Mouse (Mus musculus) hindbrain, embryonic 15.5 days (tissue): ENCODE results near the gene Cep135. TPM values are rescaled to one million over a fixed set of nuclear protein-coding genes. Genes with fewer than 3 reads are reported as not detected.
A peak's percentile ranks its signal among the peaks of the same experiment; 100 is the strongest.

Experiments used
- ATAC-seq: fragments of 200-750 bp; cut with Nextera tagmentation; 2 replicates; pipeline ENCODE4 v1.8.0; 2017; ENCODE audit warnings: low read depth, moderate number of reproducible peaks, moderate TSS enrichment; ENCODE audit not compliant: low FRiP score
- H3K27ac ChIP-seq: fragments of 300-500 bp; sonication (generic); replicated peaks from 2 replicates; pipeline ENCODE4 v1.5.1; 2015; ENCODE audit warnings: mild to moderate bottlenecking, inconsistent platforms
- H3K27me3 ChIP-seq: fragments of 300-500 bp; sonication (generic); 2 replicates; pipeline ENCODE4 v1.6.1; 2015; ENCODE audit warnings: control low read depth, inconsistent platforms
- H3K36me3 ChIP-seq: fragments of 300-500 bp; sonication (generic); 2 replicates; pipeline ENCODE4 v1.6.1; 2015; ENCODE audit warnings: control low read depth, inconsistent platforms
- H3K4me1 ChIP-seq: fragments of 300-500 bp; sonication (generic); replicated peaks from 2 replicates; pipeline ENCODE4 v1.6.1; 2015; ENCODE audit warnings: control low read depth, inconsistent platforms
- H3K4me2 ChIP-seq: fragments of 300-500 bp; sonication (generic); 2 replicates; pipeline ENCODE4 v1.6.1; 2015; ENCODE audit warnings: moderate library complexity, mild to moderate bottlenecking, inconsistent platforms
- H3K4me3 ChIP-seq: fragments of 300-500 bp; sonication (generic); 2 replicates; pipeline ENCODE4 v1.5.1; 2015; ENCODE audit warnings: mild to moderate bottlenecking, inconsistent platforms
- H3K9ac ChIP-seq: fragments of 300-500 bp; sonication (generic); 2 replicates; pipeline ENCODE4 v1.6.1; 2015; ENCODE audit warnings: inconsistent platforms
- H3K9me3 ChIP-seq: fragments of 300-500 bp; sonication (generic); 2 replicates; pipeline ENCODE4 v1.6.1; 2016; ENCODE audit warnings: control low read depth, inconsistent platforms
- WGBS: fragments of 180-500 bp; shearing (Covaris S2); methylation state at CpG from one replicate; pipeline ENCODE4 v1.1.7; 2015; 5-methylcytosine and 5-hydroxymethylcytosine counted together
- polyA plus RNA-seq: library from polyadenylated mRNA; unstranded; fragments of >200 nt; fragmentation: Nextera tagmentation; extraction: Ambion mirVana; gene quantifications from 2 replicates; pipeline ENCODE4 v1.2.1, GENCODE M21; 2015

Gene Cep135
- polyA plus RNA-seq, result 3.3 and 3.5 TPM in 2 replicates

- Histone ChIP-seq H3K4me1 (peaks cover 16% of the 10 kb centered on the region), H3K9ac (peak within 1 kb of the TSS; percentile 79), H3K4me3 (peak within 1 kb of the TSS; percentile 91), H3K36me3 (peaks cover 3% of the 10 kb centered on the region; the same call in 1 of the 2 replicates), H3K9me3 (no peaks in the 10 kb centered on the region), H3K27me3 (no peaks in the 10 kb centered on the region), H3K4me2 (peak within 1 kb of the TSS; percentile 82), H3K27ac (peak within 1 kb of the TSS; percentile 85)
- ATAC-seq, result peak; percentile 98
- WGBS, result under 1% methylated on average over 80 of the region's 92 CpGs
Measured at GRCm38 (mm10) chr5:76588551-76589283, at the start of gene Cep135. Gene Cep135 (plus strand): TSS chr5:76588698.

- no peak overlapping the region for H3K9ac ChIP-seq
- no peak overlapping the region for H3K4me3 ChIP-seq
- no peak overlapping the region for H3K27ac ChIP-seq
- 65% methylated on average over 8 of the region's 8 CpGs for WGBS
- no peaks in the 10 kb centered on the region for H3K27me3 ChIP-seq
- peaks cover 72% of the 10 kb centered on the region for H3K36me3 ChIP-seq
- no peaks in the 10 kb centered on the region for H3K9me3 ChIP-seq
- H3K4me1 ChIP-seq, result no peaks in the 10 kb centered on the region
- no peak for ATAC-seq
- H3K4me2 ChIP-seq, result no peak overlapping the region
Measured at GRCm38 (mm10) chr5:76540181-76540580, 48.3 kb upstream of the Cep135 start.

GRCm38 (mm10) chr5:76540842-76541241, 47.7 kb upstream of the Cep135 start:
- H3K4me1 ChIP-seq, result no peaks in the 10 kb centered on the region
- no peak overlapping the region for H3K9ac ChIP-seq
- H3K27ac ChIP-seq, result no peak overlapping the region
- H3K4me3 ChIP-seq, result no peak overlapping the region
- no peaks in the 10 kb centered on the region for H3K27me3 ChIP-seq
- H3K4me2 ChIP-seq, result no peak overlapping the region
- peaks cover 74% of the 10 kb centered on the region for H3K36me3 ChIP-seq
- no peak for ATAC-seq
- H3K9me3 ChIP-seq, result no peaks in the 10 kb centered on the region

DNA sequence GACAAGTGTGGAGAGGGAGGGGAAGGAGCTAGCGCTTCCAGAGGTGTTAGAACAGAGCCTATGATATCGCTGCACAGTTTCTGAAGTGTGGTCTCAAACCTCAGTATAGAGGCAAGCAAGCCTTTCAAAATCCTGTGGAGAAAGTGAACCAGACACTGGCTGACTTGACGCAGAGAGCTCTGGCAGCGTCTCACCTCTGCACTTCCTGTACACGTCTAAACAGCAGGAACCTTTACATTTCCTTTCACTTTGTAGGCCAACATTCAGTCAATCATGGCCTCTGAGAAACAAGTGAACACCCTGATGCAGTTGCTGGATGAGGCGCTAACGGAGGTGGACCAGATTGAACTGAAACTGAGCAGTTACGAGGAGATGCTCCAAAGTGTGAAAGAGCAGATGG, 45.3 kb upstream of the Cep135 start:
- Histone ChIP-seq H3K9me3 (no peaks in the 10 kb centered on the region), H3K4me2 (no peak overlapping the region), H3K27ac (no peak overlapping the region), H3K9ac (no peak overlapping the region), H3K27me3 (no peaks in the 10 kb centered on the region), H3K36me3 (peaks cover 66% of the 10 kb centered on the region), H3K4me3 (no peak overlapping the region), H3K4me1 (no peaks in the 10 kb centered on the region)
- 92% methylated on average over 8 of the region's 8 CpGs for WGBS
- ATAC-seq, result no peak

DNA sequence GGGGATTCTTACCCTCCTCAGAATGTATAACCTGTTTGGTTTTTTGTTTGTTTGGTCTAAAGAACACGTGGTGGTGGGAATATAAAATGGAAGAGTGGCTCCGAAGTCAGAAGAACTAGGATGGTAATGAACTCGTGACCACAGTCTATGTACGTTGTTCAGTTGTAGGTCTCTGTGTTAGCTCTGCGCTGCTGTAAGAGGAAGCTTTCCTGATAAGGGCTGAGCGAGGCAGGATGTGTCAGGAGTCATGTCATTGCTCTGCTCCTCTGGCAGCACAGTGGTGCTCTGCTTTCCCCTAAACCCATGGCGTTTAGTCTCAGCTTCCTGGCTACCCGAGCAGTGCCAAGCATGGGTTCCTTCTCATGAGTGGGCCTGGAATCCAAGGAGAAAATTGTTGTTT, 38.1 kb upstream of the Cep135 start:
- no peak overlapping the region for H3K4me3 ChIP-seq
- peaks cover 40% of the 10 kb centered on the region for H3K36me3 ChIP-seq
- H3K9me3 ChIP-seq, result no peaks in the 10 kb centered on the region
- no peak overlapping the region for H3K9ac ChIP-seq
- WGBS, result 95% methylated on average over 8 of the region's 8 CpGs
- no peaks in the 10 kb centered on the region for H3K27me3 ChIP-seq
- H3K27ac ChIP-seq, result no peak overlapping the region
- no peak overlapping the region for H3K4me2 ChIP-seq
- no peaks in the 10 kb centered on the region for H3K4me1 ChIP-seq
- ATAC-seq, result no peak

DNA sequence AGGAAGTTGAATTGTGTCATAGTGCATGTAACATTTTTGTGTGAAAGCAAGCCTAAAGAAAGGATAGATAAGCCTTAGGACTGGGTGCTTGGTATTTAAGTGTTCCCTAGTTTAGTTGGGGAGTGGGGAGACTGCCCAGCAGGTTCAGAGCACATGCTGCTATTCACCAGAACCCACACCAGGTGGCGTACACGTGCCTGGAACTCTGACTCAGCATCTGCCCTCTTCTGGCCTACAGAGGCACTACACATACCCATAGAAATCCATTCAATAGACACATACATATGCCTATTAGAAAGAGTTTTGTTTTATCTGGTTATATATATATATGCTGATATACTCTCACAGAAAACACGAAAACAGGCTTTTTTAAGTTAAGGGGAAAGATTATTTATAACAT, 23.2 kb upstream of the Cep135 start:
- no peak for ATAC-seq
- H3K27me3 ChIP-seq, result no peaks in the 10 kb centered on the region
- no peaks in the 10 kb centered on the region for H3K4me1 ChIP-seq
- H3K27ac ChIP-seq, result no peak overlapping the region
- no peak overlapping the region for H3K4me3 ChIP-seq
- H3K4me2 ChIP-seq, result no peak overlapping the region
- WGBS, result 29% methylated on average over 3 of the region's 3 CpGs
- no peaks in the 10 kb centered on the region for H3K9me3 ChIP-seq
- no peak overlapping the region for H3K9ac ChIP-seq
- H3K36me3 ChIP-seq, result peaks cover 80% of the 10 kb centered on the region

DNA sequence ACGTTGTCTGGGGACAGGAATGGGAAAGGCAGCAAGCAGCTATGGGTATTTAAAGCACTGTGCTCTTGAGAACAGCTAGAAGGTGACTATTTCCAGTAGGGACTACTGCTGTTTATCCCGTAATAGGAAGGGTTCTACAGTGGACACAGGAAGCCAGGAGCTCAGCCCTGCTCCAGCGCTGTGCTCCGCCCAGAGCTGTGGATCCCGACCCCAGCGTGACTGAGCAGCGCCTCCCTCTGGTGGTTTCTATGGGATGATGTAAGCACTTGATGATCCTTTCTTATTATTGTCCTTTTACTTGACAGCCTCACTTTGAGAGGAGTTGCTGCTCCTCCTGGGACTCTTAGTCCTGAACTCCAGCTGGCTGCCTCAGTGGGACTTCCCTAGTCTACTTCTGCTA, 14.2 kb upstream of the Cep135 start:
- H3K9me3 ChIP-seq, result no peaks in the 10 kb centered on the region
- H3K4me3 ChIP-seq, result no peak overlapping the region
- no peak overlapping the region for H3K4me2 ChIP-seq
- no peak overlapping the region for H3K27ac ChIP-seq
- H3K36me3 ChIP-seq, result peaks cover 19% of the 10 kb centered on the region
- ATAC-seq, result no peak
- no peaks in the 10 kb centered on the region for H3K27me3 ChIP-seq
- no peak overlapping the region for H3K9ac ChIP-seq
- WGBS, result 72% methylated on average over 7 of the region's 7 CpGs
- no peaks in the 10 kb centered on the region for H3K4me1 ChIP-seq

GRCm38 (mm10) chr5:76577026-76577425, 11.5 kb upstream of the Cep135 start:
- Histone ChIP-seq H3K27me3 (no peaks in the 10 kb centered on the region), H3K9ac (no peak overlapping the region), H3K4me2 (no peak overlapping the region), H3K36me3 (no peaks in the 10 kb centered on the region), H3K9me3 (no peaks in the 10 kb centered on the region), H3K27ac (no peak overlapping the region), H3K4me1 (no peaks in the 10 kb centered on the region), H3K4me3 (no peak overlapping the region)
- no peak for ATAC-seq
- 81% methylated on average over 3 of the region's 3 CpGs for WGBS

GRCm38 (mm10) chr5:76585378-76585777, 3.1 kb upstream of the Cep135 start:
- Histone ChIP-seq H3K9me3 (no peaks in the 10 kb centered on the region), H3K27me3 (no peaks in the 10 kb centered on the region), H3K4me3 (no peak overlapping the region), H3K36me3 (no peaks in the 10 kb centered on the region), H3K4me1 (peaks cover 16% of the 10 kb centered on the region), H3K9ac (no peak overlapping the region), H3K27ac (no peak overlapping the region), H3K4me2 (no peak overlapping the region)
- ATAC-seq, result no peak
- 92% methylated on average over 2 of the region's 2 CpGs for WGBS

DNA sequence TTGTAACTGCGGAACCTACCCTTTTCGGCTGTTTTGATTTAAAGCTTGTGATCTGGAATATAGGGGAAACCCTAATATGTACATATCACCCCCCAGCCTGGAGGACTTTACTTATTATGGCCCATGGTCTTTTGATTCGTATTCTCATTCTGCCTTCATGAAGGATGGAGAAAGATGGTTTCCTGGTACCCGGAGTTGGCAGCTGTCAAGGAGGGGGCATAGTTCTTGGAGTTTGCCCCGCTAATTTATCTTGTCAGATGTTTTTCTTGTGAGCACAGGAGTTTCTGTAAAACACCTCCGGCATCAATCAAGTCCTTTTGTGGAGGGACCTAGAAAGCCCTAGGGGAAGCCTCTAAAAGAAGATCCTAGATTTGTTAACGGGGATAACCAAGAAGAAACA, 813 bp downstream of the Cep135 start:
- Histone ChIP-seq H3K4me3 (peak overlapping the region; percentile 91), H3K9ac (peak overlapping the region; percentile 79), H3K9me3 (no peaks in the 10 kb centered on the region), H3K27me3 (no peaks in the 10 kb centered on the region), H3K27ac (peak overlapping the region; percentile 85), H3K4me1 (peaks cover 16% of the 10 kb centered on the region), H3K36me3 (peaks cover 3% of the 10 kb centered on the region; the same call in 1 of the 2 replicates), H3K4me2 (peak overlapping the region; percentile 82)
- no peak for ATAC-seq
- WGBS, result 5% methylated on average over 7 of the region's 7 CpGs

- H3K9me3 ChIP-seq, result no peaks in the 10 kb centered on the region
- WGBS, result 73% methylated on average over 2 of the region's 2 CpGs
- peaks cover 16% of the 10 kb centered on the region for H3K4me1 ChIP-seq
- H3K27ac ChIP-seq, result no peak overlapping the region
- H3K4me2 ChIP-seq, result peak overlapping the region; percentile 82; the same call in 1 of the 2 replicates
- ATAC-seq, result no peak
- H3K4me3 ChIP-seq, result no peak overlapping the region
- H3K36me3 ChIP-seq, result peaks cover 5% of the 10 kb centered on the region; the same call in 1 of the 2 replicates
- no peaks in the 10 kb centered on the region for H3K27me3 ChIP-seq
- H3K9ac ChIP-seq, result 0 out of 2 replicates have a peak overlapping the region, but pooled peaks have one; percentile 16
Measured at GRCm38 (mm10) chr5:76590009-76590408, 1.5 kb downstream of the Cep135 start.

- peaks cover 20% of the 10 kb centered on the region for H3K36me3 ChIP-seq
- 55% methylated on average over 9 of the region's 9 CpGs for WGBS
- ATAC-seq, result no peak
- no peak overlapping the region for H3K27ac ChIP-seq
- no peaks in the 10 kb centered on the region for H3K9me3 ChIP-seq
- peaks cover 16% of the 10 kb centered on the region for H3K4me1 ChIP-seq
- H3K9ac ChIP-seq, result no peak overlapping the region
- H3K27me3 ChIP-seq, result no peaks in the 10 kb centered on the region
- no peak overlapping the region for H3K4me2 ChIP-seq
- H3K4me3 ChIP-seq, result no peak overlapping the region
Measured at GRCm38 (mm10) chr5:76591885-76592284, 3.4 kb downstream of the Cep135 start.
